Mouse (Mus musculus) embryo, embryonic 10 days (tissue): Measurements from ENCODE around the gene Glb1l.
"Not testable (repeated sequence)": the region's sequence is repeated elsewhere in the genome, so short reads cannot be mapped to it uniquely, and the experiment has no call there.

Experiments
- DNase-seq: peaks from one replicate; pipeline ENCODE4 v3.0.0-alpha.2; 2015; ENCODE audit warnings: low spot score

The Glb1l gene

DNA sequence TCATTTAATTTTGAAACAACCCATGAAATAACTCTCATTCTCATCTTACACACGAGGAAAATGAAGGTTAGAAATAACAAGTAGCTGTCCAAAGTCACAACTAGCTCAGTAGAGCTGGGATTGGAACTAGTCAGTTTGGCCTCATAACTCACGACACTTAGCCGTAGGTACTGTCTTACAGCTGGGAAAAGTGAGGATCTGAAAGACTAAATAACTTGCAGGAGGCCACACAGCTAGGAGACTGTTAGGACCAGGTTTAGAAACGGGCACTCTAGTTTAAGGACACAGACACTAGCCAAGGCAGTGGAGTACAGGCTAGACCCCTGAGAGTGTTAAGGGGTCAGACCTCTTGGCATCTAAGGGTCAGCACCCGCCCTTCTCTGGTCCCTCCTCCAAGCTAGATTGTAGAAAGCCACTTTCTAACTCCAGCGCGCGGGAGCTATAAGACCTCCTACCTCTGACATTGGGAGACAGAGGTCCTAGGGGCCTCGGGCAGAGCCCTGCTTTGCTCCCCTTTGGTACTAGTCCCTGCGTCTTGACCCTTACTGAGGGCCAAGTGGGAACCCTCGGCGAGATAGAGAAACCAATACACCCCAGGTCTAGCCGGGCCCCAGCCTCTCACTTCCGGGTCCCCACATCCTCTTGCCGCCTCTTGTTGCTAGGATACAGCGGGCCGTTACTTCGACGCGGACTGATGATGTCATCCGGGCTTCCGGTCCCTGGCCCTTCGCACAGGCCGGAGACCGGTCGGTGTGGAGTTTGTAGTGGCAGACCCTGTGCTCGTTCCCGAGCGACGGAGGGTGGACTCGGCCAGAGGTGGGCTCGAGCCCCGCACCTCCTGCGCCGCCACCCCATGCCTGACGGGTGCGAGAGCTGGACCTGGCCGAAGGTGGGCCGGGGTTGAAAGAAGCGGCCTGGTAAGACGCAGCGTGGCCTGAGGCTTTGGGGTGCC, at the start of gene Glb1l, which contains the start of gene Stk16:
TSS of gene Glb1l (minus strand) at position 678 of the 952 bp plus-strand sequence.
TSS of gene Stk16 (plus strand) at position 703 of the 952 bp plus-strand sequence.
- DNase-seq: peak; percentile 99

DNA sequence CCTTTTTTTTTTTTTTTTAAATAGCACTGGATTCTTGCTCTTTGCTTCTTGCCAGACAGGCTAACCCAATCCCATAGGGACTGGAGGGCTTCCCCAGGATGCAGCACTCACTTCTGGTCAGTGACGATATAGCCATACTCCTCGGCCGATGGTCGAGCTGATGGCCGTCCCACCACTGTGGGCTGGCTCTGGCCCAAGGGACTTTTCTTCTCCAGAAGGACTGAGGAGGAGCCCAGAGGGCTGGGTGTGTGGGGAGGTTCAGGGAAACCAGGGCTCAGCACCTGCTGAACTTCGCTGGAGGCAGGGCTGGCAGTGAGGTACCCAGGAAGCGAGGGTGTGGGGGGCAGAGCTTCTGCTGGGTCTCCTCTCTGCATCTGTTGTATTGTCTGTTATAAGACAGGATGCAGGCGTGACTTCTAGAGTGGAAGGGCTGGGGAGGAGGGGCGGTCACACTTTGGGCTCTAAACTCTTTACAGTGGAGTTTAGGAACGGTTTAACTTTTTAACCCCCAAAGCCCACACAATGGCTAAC, 45.0 kb upstream of the Glb1l start:
- no peak for DNase-seq

DNA sequence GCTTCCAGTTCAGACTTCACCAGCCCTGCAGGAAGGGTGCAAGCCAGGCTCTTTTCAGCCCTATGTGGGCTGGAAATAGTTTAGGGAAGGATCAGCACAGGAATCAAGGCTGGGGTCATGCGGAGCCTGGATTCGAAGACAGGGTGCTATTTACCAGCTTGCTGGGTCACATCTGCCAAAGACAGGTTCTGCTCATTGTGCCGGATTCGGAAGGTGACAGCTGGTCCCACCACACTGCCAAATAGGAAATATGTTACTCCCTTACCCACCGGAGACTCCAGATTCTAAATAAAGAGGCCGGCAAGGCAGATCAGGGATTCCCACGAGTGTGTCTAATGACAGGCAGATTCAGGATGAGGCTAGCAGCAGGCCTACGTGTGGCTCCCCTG, 44.0 kb upstream of the Glb1l start:
- DNase-seq: no peak

DNA sequence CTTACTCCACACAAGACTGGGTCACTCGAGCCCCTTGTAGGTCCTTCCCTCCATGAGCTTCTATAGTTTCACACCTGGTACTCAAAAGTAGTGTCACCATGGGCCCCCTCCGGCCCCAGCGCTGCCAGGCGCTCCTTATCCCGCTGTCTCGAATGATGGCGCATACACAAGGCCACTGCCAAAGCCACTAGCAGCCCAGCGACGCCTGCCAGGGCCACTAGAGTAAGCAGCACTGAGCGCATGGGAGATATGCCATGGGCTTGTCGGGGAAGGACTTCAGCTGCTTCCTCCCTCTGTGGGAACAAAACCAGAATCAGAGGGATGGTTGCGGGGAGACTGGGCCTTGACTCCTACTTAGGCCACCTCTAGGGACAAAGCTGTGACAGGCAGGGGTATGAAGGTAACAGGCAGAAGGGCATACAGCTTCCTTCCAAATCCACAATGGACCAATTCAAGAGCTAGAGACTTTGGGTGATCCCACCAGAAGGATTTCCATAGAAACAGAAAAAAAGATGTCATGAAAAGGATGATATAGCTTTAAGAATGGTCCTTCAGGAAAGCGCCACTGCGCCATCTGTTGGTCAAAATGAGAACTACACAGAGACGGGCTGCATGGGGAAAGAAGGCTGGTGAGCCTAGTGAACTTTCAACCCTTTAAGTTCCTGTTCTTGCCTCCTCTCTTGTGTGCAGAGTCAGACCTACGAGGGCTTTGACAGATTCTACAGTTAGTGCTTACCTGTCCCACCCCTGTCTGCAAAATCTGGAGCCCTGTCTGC, 43.4 kb upstream of the Glb1l start:
- DNase-seq: peak; percentile 84

DNA sequence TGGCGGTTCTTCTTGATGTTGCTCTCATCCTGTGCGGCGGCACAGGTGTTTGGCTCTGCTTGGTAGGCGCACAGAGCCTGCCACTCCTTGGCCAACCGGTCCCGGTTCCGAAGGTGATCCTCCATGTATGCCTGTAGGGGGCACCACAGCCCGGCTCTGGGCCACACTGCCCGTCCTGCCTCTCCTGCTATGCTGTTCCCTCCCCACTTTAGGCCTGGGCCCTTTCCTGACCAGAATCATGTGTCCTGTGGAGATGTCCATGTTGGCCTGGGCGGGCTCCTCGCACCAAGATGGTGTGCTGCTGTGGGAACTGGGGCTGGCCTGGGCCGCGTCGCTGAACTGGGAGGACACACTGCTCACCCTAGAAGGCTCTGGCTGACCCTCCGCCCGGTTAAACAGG, 42.4 kb upstream of the Glb1l start:
- no peak for DNase-seq

DNA sequence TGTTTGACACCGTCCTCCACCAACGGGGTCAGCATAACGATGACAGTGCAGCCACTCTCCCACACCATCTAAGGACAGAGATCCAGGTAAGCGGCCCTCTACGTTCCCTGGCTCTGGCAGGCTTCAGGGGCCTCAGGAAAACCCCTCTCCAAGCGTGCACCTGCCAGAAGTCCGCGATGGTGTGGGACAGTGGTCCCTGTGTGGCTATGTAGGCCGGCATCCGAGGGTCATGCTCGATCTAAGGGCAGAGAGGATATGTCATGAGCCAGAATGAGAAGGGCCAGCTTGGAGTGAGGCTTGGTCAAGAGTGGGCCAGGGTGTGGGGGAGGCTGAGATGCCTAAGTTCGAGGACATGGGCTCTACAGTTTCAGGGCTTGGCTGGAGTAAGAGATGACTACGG, 41.7 kb upstream of the Glb1l start:
- DNase-seq: no peak

DNA sequence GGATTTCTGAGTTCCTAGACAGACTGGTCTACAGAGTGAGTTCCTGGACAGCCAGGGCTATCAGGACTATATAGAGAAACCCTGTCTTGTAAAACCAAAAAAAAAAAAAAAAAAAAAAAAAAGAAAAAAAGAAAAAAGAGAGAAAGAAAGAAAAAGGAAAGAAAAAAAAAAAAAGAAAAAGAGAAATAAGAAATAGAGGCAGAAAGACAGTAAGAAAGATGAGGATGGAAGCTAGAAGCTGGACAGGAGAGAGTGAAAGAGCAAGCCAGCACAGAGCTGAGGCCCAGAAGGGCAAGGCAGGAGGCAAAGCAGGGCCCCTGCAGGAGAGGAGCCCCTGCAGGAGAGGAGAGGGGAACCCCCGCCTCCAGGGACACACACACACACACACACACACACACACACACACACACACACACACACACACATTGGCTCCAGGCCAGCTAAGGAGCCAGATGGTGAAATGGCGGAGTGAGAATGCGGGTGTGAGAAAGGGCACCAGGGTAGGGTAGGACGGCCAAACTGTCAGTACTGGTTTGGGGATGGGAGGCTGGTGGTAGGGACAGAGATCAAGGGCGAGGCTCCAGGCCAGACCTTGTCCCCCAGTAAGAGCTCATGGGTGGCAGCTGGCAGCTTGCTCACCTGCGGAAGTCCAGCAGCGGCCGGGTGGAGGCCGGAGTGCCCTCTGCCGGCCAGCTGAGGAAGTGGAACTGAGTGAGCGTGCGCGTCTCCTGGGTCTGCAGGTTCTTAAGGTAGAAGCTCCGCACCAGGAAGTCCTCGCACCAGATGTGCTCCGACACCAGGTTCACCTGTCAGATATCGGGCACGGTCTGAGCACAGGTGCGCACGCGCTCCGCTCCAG, 40.7 kb upstream of the Glb1l start:
- peak; percentile 74 for DNase-seq

DNA sequence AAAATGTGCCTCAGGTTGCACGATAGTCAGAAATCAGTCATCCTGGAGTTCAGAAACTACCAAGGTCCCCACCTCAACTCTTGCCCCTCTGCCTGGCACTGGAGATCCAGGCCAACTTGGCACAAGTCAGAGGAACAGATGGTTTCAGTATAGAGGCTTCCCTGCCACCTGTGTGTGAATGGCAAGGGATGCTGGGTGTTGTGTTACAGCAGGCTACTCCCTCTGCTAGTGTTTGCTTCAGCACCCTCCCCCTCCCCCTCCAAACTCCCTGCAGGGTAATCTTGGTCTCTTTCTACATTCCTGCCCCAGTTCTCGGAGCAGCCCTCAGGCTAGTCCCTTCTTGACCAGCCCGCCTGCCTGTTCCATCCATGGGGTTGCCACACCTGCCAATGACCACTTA, 39.9 kb upstream of the Glb1l start:
- no peak for DNase-seq

DNA sequence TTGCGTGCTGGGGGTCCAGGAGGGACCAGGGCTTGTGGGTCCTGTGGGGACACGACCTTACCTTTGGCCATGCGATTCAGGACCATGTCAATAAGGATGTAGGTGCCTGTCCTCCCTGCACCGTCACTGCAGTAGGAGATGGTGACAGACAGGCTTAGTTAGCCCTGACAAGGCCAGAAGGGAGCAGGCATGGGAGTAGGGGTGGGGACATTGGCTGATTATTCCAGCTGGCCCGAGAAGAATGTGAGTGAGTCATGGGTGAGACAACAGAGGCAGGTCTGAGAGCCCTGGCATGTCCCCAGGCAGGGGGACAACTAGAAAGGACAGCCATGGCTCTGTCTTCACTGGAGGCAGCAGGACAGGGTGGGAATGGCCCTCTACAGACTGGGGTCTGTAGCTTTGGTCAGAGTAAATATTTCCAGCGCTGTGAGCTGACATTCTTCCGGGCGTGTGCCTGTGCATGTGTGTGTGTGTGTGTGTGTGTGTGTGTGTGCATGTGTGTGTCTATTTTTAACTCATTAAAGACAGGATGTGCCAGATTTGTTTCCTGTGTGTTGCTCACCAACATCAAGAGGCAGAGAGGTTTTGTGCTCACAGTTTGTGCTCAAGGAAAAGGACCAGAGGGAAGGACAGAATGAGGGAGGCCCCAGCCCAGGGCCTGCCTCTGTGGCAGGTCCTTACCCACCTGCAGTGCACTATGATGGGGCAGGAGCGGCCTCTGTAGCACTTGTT, 37.6 kb upstream of the Glb1l start:
- no peak for DNase-seq

DNA sequence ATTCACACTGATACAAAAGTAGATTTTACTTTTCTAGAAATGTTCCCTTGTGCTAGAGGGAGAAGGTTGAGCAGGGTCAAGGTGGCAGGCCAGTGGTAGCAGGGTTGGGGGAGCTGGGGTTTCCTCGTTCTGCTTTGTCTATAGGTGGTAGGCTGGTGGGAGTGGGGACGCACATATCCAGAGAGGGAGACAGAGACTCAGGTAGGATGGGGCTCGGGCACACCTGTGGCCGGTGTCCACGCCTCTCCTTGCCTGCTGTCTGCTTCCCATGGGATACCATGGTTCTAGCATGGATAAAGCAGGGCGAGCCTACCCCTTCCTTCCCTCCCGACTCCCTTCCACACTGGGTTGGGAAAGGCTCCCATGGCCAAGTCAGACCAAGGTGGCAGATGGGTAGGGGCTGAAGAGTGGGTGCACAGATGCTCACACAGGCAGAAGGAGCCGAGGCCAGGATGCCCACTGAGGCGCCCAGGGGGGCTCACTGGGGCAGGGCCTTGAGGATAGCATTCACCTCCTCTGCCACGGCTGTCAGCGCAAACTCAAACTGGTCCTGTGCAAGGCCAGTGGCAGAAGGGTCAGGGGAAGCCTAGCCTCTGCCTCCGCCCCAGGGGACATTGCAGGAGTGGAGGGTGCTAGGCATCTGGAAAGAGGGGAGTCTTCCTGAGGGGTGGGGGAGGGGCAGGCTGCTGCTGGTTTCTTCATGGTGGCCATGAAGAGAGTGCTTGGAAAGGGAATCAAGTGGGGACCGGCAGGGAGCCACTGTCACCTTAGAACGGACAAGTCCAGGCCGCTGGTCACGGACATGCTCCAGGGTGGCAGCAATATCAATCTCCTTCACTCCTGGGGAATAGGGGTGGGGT, 36.7 kb upstream of the Glb1l start:
- no peak for DNase-seq

DNA sequence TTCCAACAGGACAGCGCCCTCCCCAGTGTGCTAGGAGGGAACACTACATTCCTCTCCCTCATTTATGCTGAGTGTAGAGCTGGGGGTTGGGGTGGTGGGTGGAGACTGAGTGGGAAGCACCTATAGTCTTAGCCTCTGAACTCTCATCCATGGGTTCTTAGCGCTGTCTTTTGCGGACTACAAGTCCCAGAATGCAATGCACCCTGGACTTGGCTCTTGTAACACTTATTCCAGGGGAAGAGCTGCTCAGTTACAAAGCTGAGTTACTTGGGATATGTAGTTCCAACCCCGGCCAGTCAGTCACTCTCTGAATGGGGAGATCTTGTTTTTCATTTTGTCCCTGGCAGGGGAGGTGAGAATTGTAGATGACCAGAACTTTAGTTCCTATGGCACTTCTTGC, 34.2 kb upstream of the Glb1l start:
- peak; percentile 75 for DNase-seq

DNA sequence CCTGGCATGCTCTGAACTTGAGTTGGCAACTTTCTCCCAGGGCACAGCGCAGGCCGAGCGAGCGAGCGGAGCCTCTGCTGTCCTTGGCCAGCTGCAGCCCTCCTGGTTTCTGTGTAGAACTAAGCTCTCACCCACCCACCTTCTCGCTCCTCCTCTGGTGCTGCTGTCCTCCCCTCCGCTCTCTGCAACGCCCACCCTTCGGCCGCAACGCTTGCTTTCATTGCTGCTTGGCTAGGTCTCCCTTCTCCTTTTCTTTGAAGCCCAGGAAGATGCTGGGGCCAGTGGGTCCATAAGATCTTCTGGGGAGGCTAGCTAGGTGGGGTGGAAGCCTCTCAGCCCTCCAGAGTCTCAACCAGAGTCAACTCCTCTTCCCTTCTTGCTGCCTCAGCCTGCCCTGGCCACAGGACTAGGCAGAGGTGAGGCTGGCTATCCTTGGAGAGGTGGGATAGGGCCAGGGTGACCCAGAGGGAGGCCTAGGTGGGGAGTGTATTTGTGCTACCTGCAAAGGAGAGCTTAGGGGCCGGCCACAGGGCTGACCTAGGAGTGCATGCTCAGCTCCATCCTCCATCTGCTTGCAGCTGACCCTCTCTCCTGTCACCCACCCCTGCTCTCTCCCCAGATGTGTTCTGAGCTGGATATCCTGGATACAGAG, 33.7 kb upstream of the Glb1l start:
- DNase-seq: no peak

DNA sequence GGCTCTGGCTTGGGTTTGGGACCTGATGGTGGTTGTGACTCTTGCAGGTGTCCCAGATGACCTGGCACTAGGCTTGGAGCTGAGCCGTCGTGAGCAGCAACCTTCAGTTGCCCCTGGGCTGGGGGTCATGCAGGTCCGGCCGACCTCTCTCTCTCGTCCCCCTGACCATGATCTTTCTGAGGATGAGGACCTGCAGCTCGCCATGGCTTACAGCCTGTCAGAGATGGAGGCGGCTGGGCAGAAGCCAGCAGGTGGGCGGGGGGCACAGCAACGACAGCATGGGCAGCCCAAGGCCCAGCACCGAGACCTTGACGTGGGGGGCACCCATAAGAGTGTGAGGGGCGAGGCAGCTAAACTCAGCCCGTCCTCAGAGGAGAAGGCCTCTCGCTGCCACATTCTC, 32.8 kb upstream of the Glb1l start:
- no peak for DNase-seq

DNA sequence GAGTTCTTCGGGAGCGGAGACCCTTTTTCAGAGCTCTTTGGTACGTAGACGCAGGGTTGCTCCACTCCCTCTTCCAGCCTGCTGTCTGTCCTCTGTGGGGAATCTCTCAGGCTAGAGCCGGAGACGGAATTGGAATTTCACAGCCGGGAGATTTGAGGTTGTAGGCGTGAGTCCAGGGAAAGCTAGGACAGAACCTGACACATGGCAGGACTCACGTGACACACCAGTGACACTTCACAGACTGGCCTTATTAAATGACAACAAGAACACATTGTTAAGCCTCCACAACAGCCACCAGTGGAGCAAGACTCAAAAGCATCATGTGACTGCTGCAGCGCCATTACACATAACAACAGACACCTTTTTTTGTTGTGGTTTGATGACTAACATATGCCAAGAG, 29.0 kb upstream of the Glb1l start:
- DNase-seq: no peak

DNA sequence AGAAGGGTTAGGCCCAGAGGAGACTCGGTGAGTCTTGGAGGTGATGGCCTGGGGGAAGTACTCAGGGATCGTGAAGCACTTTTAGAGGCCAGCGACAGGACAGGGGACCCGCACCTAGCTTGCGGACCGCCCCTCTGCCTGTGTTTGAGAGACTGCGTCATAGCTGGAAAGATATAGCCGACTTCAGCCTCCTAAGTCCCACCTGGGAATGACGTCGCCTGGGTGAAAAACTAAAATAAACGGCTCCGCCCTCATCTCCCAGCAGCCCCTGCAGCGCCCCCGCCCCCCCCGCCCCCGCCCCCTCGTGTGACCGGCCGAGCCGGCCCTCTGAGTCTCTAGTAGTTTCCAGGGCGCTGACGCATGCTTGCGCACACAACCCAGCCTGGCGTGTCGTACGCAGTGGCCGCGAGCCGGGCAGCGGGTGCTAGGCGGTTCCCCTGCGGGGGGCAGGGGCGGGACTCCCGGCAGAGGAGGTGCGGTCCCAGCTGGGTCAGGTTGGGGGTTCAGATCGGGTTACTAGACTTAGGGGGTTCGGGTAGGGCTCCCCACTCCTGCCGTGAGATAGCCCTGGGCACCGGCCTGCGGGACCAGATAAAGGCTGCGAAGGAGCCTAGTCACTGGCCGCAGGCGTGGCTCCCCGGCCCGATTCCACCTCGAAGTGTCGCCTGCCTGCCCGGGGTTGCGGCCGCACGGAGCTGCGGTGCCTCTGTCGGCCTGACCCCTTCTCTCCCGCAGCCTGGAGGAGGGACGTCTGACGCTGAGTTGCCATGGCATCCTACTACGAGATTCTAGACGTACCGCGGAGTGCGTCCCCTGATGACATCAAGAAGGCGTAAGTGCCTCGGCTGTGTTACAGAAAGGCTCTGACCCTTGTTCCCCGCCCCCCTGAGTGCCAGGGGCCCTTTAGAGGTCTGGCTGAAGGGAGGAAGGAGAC, 25.8 kb upstream of the Glb1l start, which contains the start of gene Dnajb2:
TSS of gene Dnajb2 (plus strand) at position 290 of the 934 bp plus-strand sequence.
- DNase-seq: peak; percentile 86

DNA sequence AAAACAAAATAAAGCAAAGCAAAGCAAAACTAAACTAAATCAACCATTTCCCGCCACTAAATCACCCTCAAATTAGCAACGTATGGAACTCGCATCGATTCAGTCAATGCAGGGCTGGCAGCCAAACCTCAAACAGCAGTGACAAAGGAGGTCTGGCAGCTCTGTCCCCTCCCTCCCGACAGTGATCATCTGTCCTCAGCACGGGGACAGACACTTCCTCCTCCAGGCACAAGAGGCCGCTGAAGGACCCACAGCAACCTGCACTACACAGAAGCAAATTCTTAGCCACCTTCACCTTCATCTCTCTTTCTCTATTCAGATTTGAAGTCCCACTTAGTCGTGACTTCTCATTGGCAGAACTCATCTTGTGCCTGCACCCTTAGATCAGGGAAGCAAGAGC, 24.0 kb upstream of the Glb1l start:
- DNase-seq: peak; percentile 77

DNA sequence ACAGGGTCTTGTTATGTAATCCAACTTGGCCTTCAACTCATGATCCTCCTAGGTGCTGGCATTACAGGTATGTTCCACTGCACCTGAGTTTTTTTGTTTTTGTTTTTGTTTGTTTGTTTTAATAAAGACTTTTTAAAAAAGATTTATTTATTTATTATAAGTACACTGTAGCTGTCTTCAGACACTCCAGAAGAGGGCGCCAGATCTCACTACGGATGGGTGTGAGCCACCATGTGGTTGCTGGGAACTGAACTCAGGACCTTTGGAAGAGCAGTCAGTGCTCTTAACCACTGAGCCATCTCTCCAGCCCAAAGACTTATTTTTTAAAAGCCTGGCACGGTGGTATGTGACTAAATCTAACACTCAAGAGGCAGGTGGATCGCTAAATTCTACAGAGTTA, 21.9 kb upstream of the Glb1l start:
- not testable (repeated sequence) for DNase-seq

DNA sequence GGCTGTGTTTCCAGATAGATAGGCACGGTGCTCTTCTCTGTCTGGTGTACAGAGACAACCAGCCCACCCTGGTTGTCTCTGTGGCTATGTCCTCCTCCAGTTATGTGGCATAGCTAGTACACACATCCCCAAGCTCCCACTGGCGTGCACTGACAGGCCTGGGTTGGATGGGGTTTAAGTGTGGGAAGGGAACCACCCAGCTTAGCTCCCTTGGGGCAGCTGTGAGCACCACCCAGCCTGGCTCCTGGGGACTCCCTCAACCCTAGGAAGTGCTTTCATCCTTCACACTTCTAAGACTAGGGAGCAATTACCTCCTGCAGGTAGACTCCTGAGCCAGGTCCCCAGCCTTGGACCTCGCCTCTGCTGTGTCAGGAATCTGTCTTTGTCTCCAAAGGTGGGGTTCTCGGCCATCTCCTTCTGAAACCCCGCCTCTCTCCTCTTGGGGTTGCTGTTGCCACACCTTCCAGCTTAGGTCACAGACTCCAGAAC, 21.1 kb upstream of the Glb1l start, which contains the start of gene A630095N17Rik:
TSS of gene A630095N17Rik (minus strand) at position 439 of the 489 bp plus-strand sequence.
- no peak for DNase-seq
